Mouse (Mus musculus): ENCODE results near the gene Ryr2.

DNA sequence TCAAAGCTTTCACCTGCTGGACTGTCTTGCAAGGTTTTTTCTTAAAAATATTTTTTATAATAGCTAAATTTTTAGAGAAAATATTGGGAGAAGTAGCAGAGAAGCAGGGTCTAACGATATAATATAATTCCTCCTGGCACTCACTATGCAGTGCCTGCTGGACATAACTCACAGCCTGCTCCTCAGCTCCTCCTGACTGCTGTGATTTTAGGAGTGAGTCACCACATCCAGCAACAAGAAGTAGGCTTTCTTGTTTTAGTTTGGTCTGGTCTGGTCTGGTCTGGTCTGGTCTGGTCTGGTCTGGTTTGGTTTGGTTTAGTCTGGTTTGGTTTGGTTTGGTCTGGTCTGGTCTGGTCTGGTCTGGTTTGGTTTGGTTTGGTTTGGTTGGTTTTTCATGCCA, 55.9 kb downstream of the Ryr2 start:
- TF ChIP-seq EP300 (IDR thresholded peaks at IDR 0.05; ENCODE audit: low read depth) (no peak), CTCF (IDR thresholded peaks at IDR 0.05; ENCODE audit: low read depth) (no peak)
